Mouse (Mus musculus) spleen, adult 2 months (tissue): ENCODE results near the gene Cdc37.

ENCODE experiments used
- CTCF ChIP-seq: fragments of 200-500 bp; IDR thresholded peaks from 2 replicates; pipeline ENCODE4 v1.5.1; 2011; ENCODE audit warnings: mild to moderate bottlenecking, inconsistent platforms; ENCODE audit not compliant: insufficient read depth, insufficient read length, insufficient replicate concordance; ENCODE audit errors: extremely low read depth
- POLR2A ChIP-seq: fragments of 200-500 bp; IDR thresholded peaks from 2 replicates; pipeline ENCODE4 v1.6.1; 2011; ENCODE audit warnings: low read depth, low read length, inconsistent platforms

DNA sequence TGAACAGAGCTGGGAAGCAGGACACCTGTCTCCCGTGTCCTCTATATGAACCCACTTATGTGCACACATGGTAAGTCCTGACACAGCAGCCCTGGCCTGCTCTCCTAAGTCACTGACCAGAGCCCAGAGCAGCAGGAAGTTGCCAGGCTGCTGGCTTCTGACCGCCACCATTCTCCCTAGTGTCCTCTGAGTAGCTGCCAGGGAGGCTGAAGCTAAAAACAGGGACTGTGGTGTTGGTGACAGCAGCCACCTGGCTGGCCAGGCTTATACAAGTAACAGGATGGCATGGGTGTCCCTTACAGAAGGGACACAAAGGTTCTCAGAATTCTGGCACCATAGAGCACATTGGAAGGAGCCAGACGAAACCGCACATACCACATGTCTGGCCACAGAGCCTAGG lies 4.4 kb downstream of the Cdc37 start:
- TF ChIP-seq CTCF = no peak
- TF ChIP-seq POLR2A = no peak
